Mouse (Mus musculus): ENCODE results near the gene Leap2. TPM values are rescaled to one million over a fixed set of nuclear protein-coding genes. Genes with fewer than 3 reads are reported as not detected.

The Leap2 gene
- total and polyA plus RNA-seq, 3 experiments: 0.24 TPM; not detected in 2

DNA sequence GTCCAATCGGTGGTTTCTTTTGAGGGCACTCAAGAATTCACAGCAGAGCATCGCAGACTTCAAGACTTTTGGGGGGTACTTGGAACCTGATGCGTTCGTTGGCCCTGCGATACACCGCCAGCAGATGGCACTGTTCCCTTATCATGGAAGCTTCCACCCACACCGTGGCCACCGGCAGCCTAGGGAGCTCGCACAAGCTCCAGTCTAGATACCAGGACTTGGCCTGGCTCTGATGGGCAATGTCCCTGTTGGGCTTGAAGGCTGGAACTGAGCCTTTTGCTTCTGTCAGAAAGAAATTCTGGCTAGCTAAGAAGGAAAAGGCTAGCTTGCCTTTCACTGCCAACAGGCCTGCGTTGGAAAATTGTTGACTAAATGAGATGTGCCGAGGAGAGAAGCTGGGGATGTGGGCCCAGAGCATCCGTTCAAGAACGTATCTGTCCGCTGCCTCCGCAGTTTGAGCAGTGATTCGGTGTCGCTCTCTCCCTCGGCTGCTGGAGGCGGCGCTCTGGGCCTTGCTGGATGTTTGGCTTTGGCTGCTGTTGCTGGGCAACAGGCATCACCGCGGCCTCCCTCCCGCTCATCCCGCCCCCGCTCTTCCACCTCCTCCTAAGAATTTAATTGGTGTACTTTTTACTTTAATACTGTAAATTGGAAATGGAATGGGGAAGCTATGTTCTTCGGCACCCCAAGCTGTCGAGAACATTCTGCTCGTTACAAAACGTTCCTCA, 47.2 kb upstream of the Leap2 start, which contains the start of gene Gm9837:
Gm9837 (minus strand) TSS at position 512 of the 728 bp plus-strand sequence.
- 0 out of 2 replicates have a peak within 1 kb of the TSS, but pooled peaks have one; percentile 18 for H3K9ac ChIP-seq (ENCODE audit: control insufficient read depth, low read depth, low read length, poor library complexity, severe bottlenecking)
- TF ChIP-seq SMC3 (IDR thresholded peaks at IDR 0.05; ENCODE audit: low read depth, low read length): peak; percentile 99
- peak; percentile 99 for TF ChIP-seq ZC3H11A (IDR thresholded peaks at IDR 0.05; ENCODE audit: low read depth, low read length)
- no peak for TF ChIP-seq KAT2A (conservative IDR thresholded peaks at IDR 0.05; ENCODE audit: low read depth, low read length)
- TF ChIP-seq ELF1 (IDR thresholded peaks at IDR 0.05; ENCODE audit: low read depth, low read length): 0 out of 2 replicates have a peak, but pooled peaks have one; percentile 7
- TF ChIP-seq ZNF384 (IDR thresholded peaks at IDR 0.05; ENCODE audit: low read depth, low read length): peak; percentile 29; the same call in 1 of the 2 replicates
- peak; percentile 72 for TF ChIP-seq SIN3A (IDR thresholded peaks at IDR 0.05; ENCODE audit: low read length)
- TF ChIP-seq MYC (IDR thresholded peaks at IDR 0.05; ENCODE audit: low read depth, low read length): 0 out of 2 replicates have a peak, but pooled peaks have one; percentile 40
- TF ChIP-seq RCOR1 (IDR thresholded peaks at IDR 0.05; ENCODE audit: low read depth, low read length): 0 out of 2 replicates have a peak, but pooled peaks have one; percentile 9
- TF ChIP-seq ZMIZ1 (IDR thresholded peaks at IDR 0.05; ENCODE audit: low read depth, low read length): no peak
- TF ChIP-seq MAZ (IDR thresholded peaks at IDR 0.05; ENCODE audit: low read depth, low read length): 0 out of 2 replicates have a peak, but pooled peaks have one; percentile 52
- TF ChIP-seq GATA1 (IDR thresholded peaks at IDR 0.05; ENCODE audit: low read depth, low read length): peak; percentile 53; the same call in 1 of the 2 replicates
- peak; percentile 28; the same call in 1 of the 2 replicates for TF ChIP-seq BHLHE40 (IDR thresholded peaks at IDR 0.05; ENCODE audit: borderline replicate concordance, low read depth, low read length)
- TF ChIP-seq CHD1 (IDR thresholded peaks at IDR 0.05; ENCODE audit: low read depth, low read length): no peak
- TF ChIP-seq MXI1 (IDR thresholded peaks at IDR 0.05; ENCODE audit: low read depth, low read length): peak; percentile 63
- peak in 1 of 2 experiments; percentile 28; a peak in 1 of 4 replicates for TF ChIP-seq EP300 (IDR thresholded peaks at IDR 0.05; ENCODE audit: low read depth in 1 of 2, low read length in 2 of 2)
- TF ChIP-seq ZKSCAN1 (IDR thresholded peaks at IDR 0.05; ENCODE audit: low read depth, low read length): no peak
- TF ChIP-seq CTCF (IDR thresholded peaks at IDR 0.05 in 2 of 3, conservative IDR thresholded peaks at IDR 0.05 in 1 of 3; ENCODE audit: control insufficient read depth in 1 of 3, insufficient read depth in 1 of 3, low read depth in 2 of 3, low read length in 3 of 3, poor library complexity in 1 of 3, severe bottlenecking in 1 of 3): peak; percentile 92 to 99 (median 99)
- no peak; the same call in 1 of the 2 replicates for TF ChIP-seq MAX (IDR thresholded peaks at IDR 0.05; ENCODE audit: low read length)
- H3K36me3 ChIP-seq (ENCODE audit: control insufficient read depth in 1 of 2, insufficient read depth in 2 of 2, low read length in 2 of 2): peaks cover 0 to 8% of the 10 kb centered on the region in 2 experiments; a peak in 1 of 4 replicates
- H3K27ac ChIP-seq (ENCODE audit: control insufficient read depth, low read depth, low read length): no peak within 1 kb of the TSS
- H3K4me1 ChIP-seq (ENCODE audit: control insufficient read depth in 1 of 2, insufficient read depth in 2 of 2, low read length in 2 of 2): peaks cover 2 to 11% of the 10 kb centered on the region in 2 experiments; a peak in 3 of 4 replicates
- peak within 1 kb of the TSS; percentile 36 to 42; a peak in 3 of 4 replicates for H3K4me3 ChIP-seq (ENCODE audit: control insufficient read depth in 1 of 2, insufficient read depth in 1 of 2, low read depth in 2 of 2, low read length in 2 of 2)
- H3K27me3 ChIP-seq (ENCODE audit: control insufficient read depth in 1 of 2, insufficient read depth in 2 of 2, low read length in 2 of 2): peaks cover 0 to 2% of the 10 kb centered on the region in 2 experiments; a peak in 2 of 4 replicates
- H3K79me2 ChIP-seq (ENCODE audit: control insufficient read depth, insufficient read depth, low read length, poor library complexity): no peaks in the 10 kb centered on the region
- no peaks in the 10 kb centered on the region for H3K9me3 ChIP-seq (replicated peaks; ENCODE audit: insufficient read depth, low read length)
- DNase-seq (ENCODE audit: low read depth, low spot score): peak; percentile 95
